Mouse (Mus musculus) hematopoietic stem cell, adult 5-6 weeks (primary cell): Measurements from ENCODE around the gene Fat1. TPM values are rescaled to one million over a fixed set of nuclear protein-coding genes. Genes with fewer than 3 reads are reported as not detected.
"Not testable (repeated sequence)": the region's sequence is repeated elsewhere in the genome, so short reads cannot be mapped to it uniquely, and the experiment has no call there.

Source experiments
- ATAC-seq, 2 experiments: fragments of 125-278 bp in 1 of 2; replicated peaks in 1 of 2; 2 replicates each; pipeline ENCODE4 v1.8.0; 2016 to 2017; ENCODE audit warnings: inconsistent platforms in 2 of 2, mild to moderate bottlenecking in 2 of 2, moderate number of reproducible peaks in 2 of 2, low read depth in 1 of 2, moderate TSS enrichment in 1 of 2; ENCODE audit not compliant: low FRiP score in 2 of 2, poor library complexity in 2 of 2, severe bottlenecking in 2 of 2, insufficient read depth in 1 of 2, low TSS enrichment in 1 of 2
- total RNA-seq: library from RNA; stranded (forward); fragments of 172-1452, 232-1000 nt; gene quantifications from 2 replicates; pipeline ENCODE4 v1.2.3, GENCODE M21; 2017

The Fat1 gene
- total RNA-seq, 1 experiment from 2014 or later = 0.30 TPM

- no peak for ATAC-seq
These were observed 103.1 kb downstream of the Fat1 start for GRCm38 (mm10) chr8:45038350-45038749.

- ATAC-seq = no peak
These were observed 108.9 kb downstream of the Fat1 start for GRCm38 (mm10) chr8:45044160-45044559.

GRCm38 (mm10) chr8:45050451-45050850, 115.2 kb downstream of the Fat1 start:
- ATAC-seq = no peak

- ATAC-seq = no peak
These were observed 116.0 kb downstream of the Fat1 start for GRCm38 (mm10) chr8:45051236-45051635.

- ATAC-seq = peak; percentile 56 to 69; a peak in 3 of 4 replicates
These were observed 117.0 kb downstream of the Fat1 start for GRCm38 (mm10) chr8:45052205-45052604.

GRCm38 (mm10) chr8:45052618-45053017, 117.4 kb downstream of the Fat1 start:
- ATAC-seq = no peak

GRCm38 (mm10) chr8:45055500-45055899, 120.3 kb downstream of the Fat1 start:
- no peak; a peak in 1 of 4 replicates for ATAC-seq

GRCm38 (mm10) chr8:45056810-45057209, 121.6 kb downstream of the Fat1 start:
- no peak for ATAC-seq

GRCm38 (mm10) chr8:45060083-45060482, 124.8 kb downstream of the Fat1 start:
- ATAC-seq = no peak

- ATAC-seq = no peak
These were observed 127.1 kb downstream of the Fat1 start for GRCm38 (mm10) chr8:45062311-45062710.

GRCm38 (mm10) chr8:45062982-45063924, 128.0 kb downstream of the Fat1 start:
- peak; percentile 92 to 97 for ATAC-seq

- no peak for ATAC-seq
These were observed 129.1 kb downstream of the Fat1 start for GRCm38 (mm10) chr8:45064197-45064869.

GRCm38 (mm10) chr8:45065391-45065790, 130.1 kb downstream of the Fat1 start:
- ATAC-seq = not testable (repeated sequence)

- peak; percentile 85 to 86 for ATAC-seq
These were observed 133.6 kb downstream of the Fat1 start, which contains the start of gene Mtnr1a for GRCm38 (mm10) chr8:45068759-45069386. Gene Mtnr1a (plus strand): TSS chr8:45069137.

- ATAC-seq = no peak
These were observed 135.7 kb downstream of the Fat1 start for GRCm38 (mm10) chr8:45070949-45071348.

GRCm38 (mm10) chr8:45080850-45081249, 145.6 kb downstream of the Fat1 start:
- no peak for ATAC-seq

- no peak for ATAC-seq
These were observed 158.4 kb downstream of the Fat1 start for GRCm38 (mm10) chr8:45093599-45093998.
